Mouse (Mus musculus) stomach, embryonic 14.5 days (tissue): ENCODE results near the gene Scn10a. TPM values are rescaled to one million over a fixed set of nuclear protein-coding genes. Genes with fewer than 3 reads are reported as not detected.

Experiments
- ATAC-seq: fragments of 200-750 bp; cut with Nextera tagmentation; 2 replicates; pipeline ENCODE4 v1.8.0; 2017; ENCODE audit warnings: low read depth, moderate TSS enrichment; ENCODE audit not compliant: insufficient number of reproducible peaks, insufficient read depth, low FRiP score
- H3K27ac ChIP-seq: fragments of 300-500 bp; sonication (generic); 2 replicates; pipeline ENCODE4 v1.5.1; 2014; ENCODE audit warnings: mild to moderate bottlenecking, low read length, moderate library complexity, mixed read lengths
- H3K27me3 ChIP-seq: fragments of 300-500 bp; sonication (generic); 2 replicates; pipeline ENCODE4 v1.6.1; 2014; ENCODE audit warnings: low read length, control low read depth, mixed read lengths; ENCODE audit not compliant: control insufficient read depth, insufficient read depth
- H3K36me3 ChIP-seq: fragments of 300-500 bp; sonication (generic); 2 replicates; pipeline ENCODE4 v1.6.1; 2014; ENCODE audit warnings: mild to moderate bottlenecking, control low read depth, low read length, moderate library complexity, mixed read lengths; ENCODE audit not compliant: control insufficient read depth, insufficient read depth
- H3K4me1 ChIP-seq: fragments of 300-500 bp; sonication (generic); 2 replicates; pipeline ENCODE4 v1.6.1; 2014; ENCODE audit warnings: low read length, control low read depth, mixed read lengths; ENCODE audit not compliant: control insufficient read depth, insufficient read depth
- H3K4me2 ChIP-seq: fragments of 300-500 bp; sonication (generic); replicated peaks from 2 replicates; pipeline ENCODE4 v1.6.1; 2014; ENCODE audit warnings: low read depth, low read length, control low read depth
- H3K4me3 ChIP-seq: fragments of 300-500 bp; sonication (generic); 2 replicates; pipeline ENCODE4 v1.5.1; 2014; ENCODE audit warnings: low read depth, low read length, control low read depth
- H3K9ac ChIP-seq: fragments of 300-500 bp; sonication (generic); replicated peaks from 2 replicates; pipeline ENCODE4 v1.6.1; 2014; ENCODE audit warnings: low read depth, mild to moderate bottlenecking, control low read depth, low read length, moderate library complexity, mixed read lengths
- H3K9me3 ChIP-seq: fragments of 300-500 bp; sonication (generic); 2 replicates; pipeline ENCODE4 v1.6.1; 2016; ENCODE audit warnings: low read depth, low read length, control low read depth; ENCODE audit not compliant: control insufficient read depth
- WGBS: fragments of 180-500 bp; shearing (Covaris S2); extraction: QIAGEN DNeasy Blood & Tissue Kit; methylation state at CpG from one replicate; pipeline ENCODE4 v1.1.7; 2014; 5-methylcytosine and 5-hydroxymethylcytosine counted together
- polyA plus RNA-seq: library from polyadenylated mRNA; unstranded; fragments of >200 nt; fragmentation: Nextera tagmentation; extraction: Ambion mirVana; gene quantifications from 2 replicates; pipeline ENCODE4 v1.2.1, GENCODE M21; 2014

Scn10a gene
- polyA plus RNA-seq, 1 experiment from 2014 or later = not detected

GRCm38 (mm10) chr9:119728412-119729097 lies 9.4 kb upstream of the Scn10a start:
- no peaks in the 10 kb centered on the region for H3K27me3 ChIP-seq
- no peak overlapping the region for H3K4me2 ChIP-seq
- H3K27ac ChIP-seq = no peak overlapping the region
- H3K9ac ChIP-seq = no peak overlapping the region
- ATAC-seq = no peak; the same call in 1 of the 2 replicates
- no peaks in the 10 kb centered on the region for H3K4me1 ChIP-seq
- WGBS = 82% methylated on average over 11 of the region's 11 CpGs
- no peaks in the 10 kb centered on the region for H3K36me3 ChIP-seq
- H3K9me3 ChIP-seq = no peaks in the 10 kb centered on the region
- H3K4me3 ChIP-seq = no peak overlapping the region

DNA sequence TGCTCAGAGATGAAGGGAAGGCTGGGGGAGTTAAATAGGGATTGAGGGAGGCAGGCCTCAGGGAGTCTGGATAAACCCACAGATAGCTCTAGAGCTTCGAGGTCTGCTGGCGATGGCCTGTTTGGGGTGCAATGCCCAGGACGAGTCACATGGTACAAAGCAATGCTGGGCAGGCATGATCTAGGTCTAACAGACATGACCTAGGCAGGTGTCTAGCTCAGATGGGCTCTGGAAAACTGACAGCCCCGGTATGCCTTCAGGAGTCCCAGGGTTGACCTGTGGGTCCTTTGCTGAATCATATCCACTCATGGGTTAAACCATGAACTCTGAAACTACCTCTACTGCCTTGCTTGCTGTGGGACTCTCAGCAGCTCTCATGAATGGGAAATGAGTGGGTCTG lies 7.9 kb upstream of the Scn10a start:
- WGBS = 89% methylated on average over 4 of the region's 4 CpGs
- H3K4me1 ChIP-seq = no peaks in the 10 kb centered on the region
- no peak overlapping the region for H3K27ac ChIP-seq
- no peak for ATAC-seq
- H3K9me3 ChIP-seq = no peaks in the 10 kb centered on the region
- no peak overlapping the region for H3K4me2 ChIP-seq
- H3K36me3 ChIP-seq = no peaks in the 10 kb centered on the region
- H3K4me3 ChIP-seq = no peak overlapping the region
- H3K27me3 ChIP-seq = no peaks in the 10 kb centered on the region
- H3K9ac ChIP-seq = no peak overlapping the region

DNA sequence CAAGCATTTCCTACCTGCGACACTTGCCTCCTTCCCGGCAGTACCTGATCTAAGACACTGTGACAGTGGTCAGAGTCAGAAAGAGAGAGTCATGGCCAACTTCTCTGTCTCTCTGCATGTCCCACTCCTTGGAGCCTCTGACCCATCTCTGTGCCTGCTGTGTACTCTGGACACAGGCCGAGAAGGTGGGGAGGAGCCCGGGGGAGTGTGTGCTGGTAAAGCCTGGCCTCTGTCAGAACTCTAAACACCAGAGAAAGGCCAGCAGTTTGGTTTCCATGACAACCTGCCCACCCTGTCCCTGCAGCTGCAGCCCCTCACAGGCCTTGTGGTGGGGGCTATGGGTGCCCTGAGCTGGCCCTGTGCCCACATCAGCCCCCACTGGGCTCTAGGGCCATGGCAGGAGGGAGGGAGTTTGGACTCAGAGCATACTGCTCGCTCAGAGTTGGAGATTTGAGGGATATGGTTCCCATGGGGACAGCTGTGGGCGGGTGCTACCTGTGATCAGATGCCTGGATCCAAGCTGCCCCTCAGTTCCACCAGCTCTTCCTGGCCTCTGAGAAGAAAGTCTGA lies 6.3 kb upstream of the Scn10a start:
- Histone ChIP-seq H3K9ac (no peak overlapping the region), H3K4me1 (no peaks in the 10 kb centered on the region), H3K4me3 (no peak overlapping the region), H3K27me3 (no peaks in the 10 kb centered on the region), H3K9me3 (no peaks in the 10 kb centered on the region), H3K36me3 (no peaks in the 10 kb centered on the region), H3K27ac (no peak overlapping the region), H3K4me2 (no peak overlapping the region)
- 53% methylated on average over 6 of the region's 6 CpGs for WGBS
- no peak for ATAC-seq

- no peaks in the 10 kb centered on the region for H3K9me3 ChIP-seq
- ATAC-seq = no peak; the same call in 1 of the 2 replicates
- no peak overlapping the region for H3K9ac ChIP-seq
- H3K4me3 ChIP-seq = no peak overlapping the region
- H3K27me3 ChIP-seq = no peaks in the 10 kb centered on the region
- WGBS = 11% methylated on average over 6 of the region's 6 CpGs
- H3K4me2 ChIP-seq = no peak overlapping the region
- H3K36me3 ChIP-seq = no peaks in the 10 kb centered on the region
- H3K4me1 ChIP-seq = no peaks in the 10 kb centered on the region
- H3K27ac ChIP-seq = no peak overlapping the region
Measured at GRCm38 (mm10) chr9:119706700-119707099, 12.4 kb downstream of the Scn10a start.

- Histone ChIP-seq H3K27me3 (no peaks in the 10 kb centered on the region), H3K9ac (no peak overlapping the region), H3K27ac (no peak overlapping the region), H3K36me3 (no peaks in the 10 kb centered on the region), H3K4me2 (no peak overlapping the region), H3K9me3 (no peaks in the 10 kb centered on the region), H3K4me3 (no peak overlapping the region), H3K4me1 (no peaks in the 10 kb centered on the region)
- WGBS = 62% methylated on average over 7 of the region's 7 CpGs
- ATAC-seq = no peak
Measured at GRCm38 (mm10) chr9:119691505-119691904, 27.6 kb downstream of the Scn10a start.

DNA sequence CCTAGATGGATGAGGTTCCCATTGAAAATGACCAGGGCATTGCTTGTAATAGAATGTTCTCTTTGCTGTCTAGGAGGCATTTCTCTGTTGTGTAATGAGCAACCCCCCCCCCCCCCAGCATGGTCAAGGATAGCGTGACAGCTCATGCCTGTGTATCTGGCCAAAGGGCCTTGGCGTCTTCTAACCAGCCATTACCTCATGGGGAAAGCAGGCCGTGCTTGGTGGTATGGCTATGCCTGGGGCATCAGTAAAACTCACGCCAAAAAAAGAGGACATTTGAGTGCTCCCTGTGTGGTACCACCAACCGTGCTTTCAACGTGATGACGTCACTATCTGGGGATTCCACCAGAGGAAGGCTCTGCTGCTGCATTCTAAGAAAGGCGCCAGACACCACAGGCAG lies 28.1 kb downstream of the Scn10a start:
- Histone ChIP-seq H3K9ac (no peak overlapping the region), H3K36me3 (no peaks in the 10 kb centered on the region), H3K4me2 (no peak overlapping the region), H3K4me3 (no peak overlapping the region), H3K9me3 (no peaks in the 10 kb centered on the region), H3K27me3 (no peaks in the 10 kb centered on the region), H3K27ac (no peak overlapping the region), H3K4me1 (no peaks in the 10 kb centered on the region)
- WGBS = 81% methylated on average over 8 of the region's 8 CpGs
- ATAC-seq = no peak

- no peak overlapping the region for H3K4me2 ChIP-seq
- H3K27me3 ChIP-seq = no peaks in the 10 kb centered on the region
- H3K36me3 ChIP-seq = no peaks in the 10 kb centered on the region
- 69% methylated on average over 8 of the region's 8 CpGs for WGBS
- ATAC-seq = no peak
- no peaks in the 10 kb centered on the region for H3K4me1 ChIP-seq
- H3K9ac ChIP-seq = no peak overlapping the region
- no peak overlapping the region for H3K4me3 ChIP-seq
- no peaks in the 10 kb centered on the region for H3K9me3 ChIP-seq
- H3K27ac ChIP-seq = no peak overlapping the region
Measured at GRCm38 (mm10) chr9:119687893-119688292, 31.2 kb downstream of the Scn10a start.

DNA sequence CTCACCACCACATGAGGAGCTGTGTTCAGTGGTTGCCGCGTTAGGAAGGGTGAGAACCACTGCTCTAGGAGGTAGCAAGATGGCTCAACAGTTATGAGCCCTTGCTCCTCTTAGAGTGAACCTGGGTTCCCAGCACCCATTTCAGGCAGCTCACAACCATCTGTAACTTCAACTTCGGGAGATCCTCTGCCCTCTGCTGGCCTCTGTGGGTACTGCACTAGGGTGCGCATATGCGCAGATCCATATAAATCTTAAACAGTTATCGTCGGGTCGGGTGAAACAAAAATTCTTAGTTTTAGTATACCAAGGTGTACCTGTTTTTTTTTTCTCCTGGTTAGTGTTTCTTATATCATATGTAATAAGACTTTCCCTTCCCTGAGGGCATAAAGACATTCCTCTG lies 32.9 kb downstream of the Scn10a start:
- no peak overlapping the region for H3K4me3 ChIP-seq
- no peaks in the 10 kb centered on the region for H3K36me3 ChIP-seq
- ATAC-seq = no peak
- no peak overlapping the region for H3K9ac ChIP-seq
- no peak overlapping the region for H3K27ac ChIP-seq
- H3K4me1 ChIP-seq = no peaks in the 10 kb centered on the region
- no peak overlapping the region for H3K4me2 ChIP-seq
- H3K9me3 ChIP-seq = no peaks in the 10 kb centered on the region
- WGBS = 94% methylated on average over 8 of the region's 8 CpGs
- H3K27me3 ChIP-seq = no peaks in the 10 kb centered on the region

- Histone ChIP-seq H3K9me3 (no peaks in the 10 kb centered on the region), H3K4me2 (no peak overlapping the region), H3K4me3 (no peak overlapping the region), H3K27ac (no peak overlapping the region), H3K9ac (no peak overlapping the region), H3K36me3 (no peaks in the 10 kb centered on the region), H3K4me1 (no peaks in the 10 kb centered on the region), H3K27me3 (no peaks in the 10 kb centered on the region)
- WGBS = 64% methylated on average over 3 of the region's 3 CpGs
- no peak for ATAC-seq
Measured at GRCm38 (mm10) chr9:119680896-119681295, 38.2 kb downstream of the Scn10a start.
